In genomic region chr4:116913318-116913717, GRCm38 (mm10) we compare ENCODE assay signal across 16 mouse cellular contexts.
"Had no signal": no experiment of that assay in that cellular context is flagged by ENCODE, and none has a peak within 500 bp of the region (broad histone marks: within the 10 kb centered on the region; RNA-seq: fewer than 3 reads in every experiment).

No protein-coding gene starts in this region.

- ATAC-seq: liver, postnatal 0 days; lung, postnatal 0 days had no signal

- H3K4me2 ChIP-seq: limb, embryonic 12.5 days; limb, embryonic 15.5 days; liver, embryonic 11.5 days; lung, embryonic 14.5 days; midbrain, embryonic 11.5 days had no signal

- H3K9ac ChIP-seq: limb, embryonic 12.5 days; limb, embryonic 15.5 days; liver, embryonic 14.5 days; liver, postnatal 0 days; lung, embryonic 14.5 days had no signal

- H3K4me3 ChIP-seq: limb, embryonic 12.5 days; limb, embryonic 15.5 days had no signal

- H3K36me3 ChIP-seq: limb, embryonic 12.5 days; limb, embryonic 15.5 days had no signal

- H3K27me3 ChIP-seq: limb, embryonic 12.5 days; limb, embryonic 15.5 days had no signal

- H3K4me1 ChIP-seq: limb, embryonic 12.5 days; limb, embryonic 15.5 days had no signal

- DNase-seq: kidney, adult 8-10 months; kidney, postnatal 25 days; left cerebral cortex, postnatal 4 days; liver, postnatal 0 days; lung, embryonic 14.5 days; midbrain, embryonic 14.5 days; thymus, adult 18-20 months; thymus, postnatal 36 days had no signal

- H3K9me3 ChIP-seq: limb, embryonic 12.5 days; limb, embryonic 15.5 days had no signal

- H3K27ac ChIP-seq: kidney, postnatal 0 days; limb, embryonic 12.5 days; limb, embryonic 15.5 days; liver, embryonic 14.5 days; macrophage had no signal
